Mouse (Mus musculus) layer of hippocampus, postnatal 10 days (tissue): ENCODE measurements at regions not wholly inside any gene's neighbourhood (a gene's known extent, or its start where the extent isn't known, plus 50 kb on each side); places are given as distances from the start of the nearest gene placed in this dataset.

Source experiments
- DNase-seq, 2 experiments: peaks; one replicate each; pipeline ENCODE4 v3.0.0; 2021; ENCODE audit warnings: low spot score in 2 of 2

DNA sequence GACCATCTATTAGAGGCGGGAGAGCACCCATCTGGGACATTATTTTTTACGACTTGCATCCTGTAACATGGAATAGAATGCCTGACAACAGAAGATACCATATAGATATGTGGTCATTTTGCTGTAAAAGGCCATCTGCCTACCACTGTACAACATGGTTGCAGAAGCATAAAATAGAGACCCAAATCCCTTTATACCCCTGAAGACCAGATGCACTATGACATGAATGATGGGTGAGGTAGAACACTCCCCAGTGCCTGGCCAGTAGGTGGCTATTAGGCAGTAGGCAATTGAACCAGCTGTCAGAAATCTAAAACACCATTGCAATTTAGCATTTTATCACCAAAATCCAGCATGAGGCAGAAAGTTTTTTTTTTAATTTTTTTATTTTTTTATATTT lies 289.6 kb downstream of the Lmo7 start:
- no peak for DNase-seq

DNA sequence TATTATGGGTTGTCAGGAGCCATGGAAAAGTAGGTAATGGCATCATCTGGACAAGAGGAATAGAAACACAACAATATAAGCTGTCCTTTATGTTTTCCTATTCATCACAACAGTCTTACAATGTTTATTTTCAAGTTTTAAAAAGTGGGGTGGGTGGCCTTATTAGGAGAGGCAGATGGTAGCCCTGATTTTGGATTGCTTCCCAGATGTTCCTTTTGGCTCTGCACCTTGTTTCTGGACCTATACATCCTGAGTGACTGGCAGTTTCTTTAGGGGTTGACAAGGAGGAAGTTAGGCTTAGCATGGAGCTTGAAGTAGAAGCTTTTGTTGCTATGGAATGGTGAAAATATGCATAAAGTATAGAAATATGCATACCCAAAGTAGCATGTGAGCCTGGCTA lies 286.8 kb downstream of the Lmo7 start:
- DNase-seq = no peak

DNA sequence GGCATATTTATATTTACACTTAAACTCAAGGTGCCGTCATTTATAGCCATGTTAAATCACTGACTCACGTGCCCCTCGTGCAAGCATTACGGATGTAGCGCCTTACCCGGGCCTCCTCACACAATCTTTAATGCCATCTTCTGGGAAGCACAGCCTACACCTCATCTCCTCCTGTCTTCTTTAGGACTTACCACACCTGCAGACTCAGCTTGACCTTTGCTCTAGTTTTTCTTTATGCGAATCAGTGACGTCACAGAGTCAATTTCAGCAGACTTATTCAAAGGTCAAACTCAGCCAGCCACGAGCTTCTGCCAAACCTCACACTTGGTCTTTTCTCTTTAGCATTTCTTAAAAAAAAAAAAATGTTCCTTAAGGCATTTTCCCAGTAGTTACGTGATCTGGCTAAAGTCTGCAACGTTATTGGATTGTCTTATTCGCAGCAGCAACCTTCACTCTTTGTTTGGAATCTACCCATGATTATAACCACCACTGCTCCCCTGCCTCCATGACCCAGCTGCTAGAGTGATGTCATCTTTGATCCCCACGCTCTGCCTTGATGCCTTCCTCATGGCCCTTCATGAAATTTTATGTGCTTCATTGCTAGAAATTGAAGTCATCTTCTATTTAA lies 285.3 kb downstream of the Lmo7 start:
- DNase-seq = no peak

DNA sequence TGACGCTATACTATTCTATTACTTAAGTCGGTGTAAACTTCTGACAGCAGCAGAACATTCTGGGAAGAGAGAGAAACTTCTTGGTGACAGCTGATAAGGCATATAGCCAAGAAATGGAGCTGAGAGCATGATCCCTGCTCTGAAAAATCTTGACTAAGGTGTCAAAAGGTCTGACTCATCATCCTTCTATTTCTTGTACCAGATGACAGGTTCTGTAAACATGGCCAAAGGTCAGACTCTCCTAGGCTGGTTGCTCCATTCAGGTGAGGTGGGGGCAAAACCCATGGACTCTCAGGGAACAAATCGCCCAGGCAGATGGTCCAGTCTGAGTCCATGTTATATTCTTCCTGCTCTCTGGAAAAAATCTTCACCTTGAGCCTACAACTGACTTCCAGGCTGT lies 283.5 kb downstream of the Lmo7 start:
- no peak for DNase-seq

DNA sequence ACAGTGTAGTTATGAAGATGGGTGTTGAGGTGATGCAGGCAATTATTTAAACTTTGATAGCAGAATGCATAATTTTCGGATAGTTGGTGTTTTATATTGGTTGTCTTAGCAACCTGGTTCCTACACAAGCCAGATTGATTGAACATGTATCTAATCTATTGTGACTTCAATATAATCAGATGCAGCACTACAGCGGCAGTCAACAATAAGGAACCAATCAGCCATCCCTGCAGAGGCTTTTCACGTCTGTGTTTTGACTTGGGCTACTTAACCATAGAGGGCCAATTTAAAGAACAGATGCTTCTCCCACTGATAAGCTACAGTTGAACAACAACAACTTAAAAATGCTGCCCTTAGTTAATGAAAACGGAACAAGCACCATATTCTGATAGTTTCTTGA lies 267.8 kb downstream of the Lmo7 start:
- DNase-seq = no peak

DNA sequence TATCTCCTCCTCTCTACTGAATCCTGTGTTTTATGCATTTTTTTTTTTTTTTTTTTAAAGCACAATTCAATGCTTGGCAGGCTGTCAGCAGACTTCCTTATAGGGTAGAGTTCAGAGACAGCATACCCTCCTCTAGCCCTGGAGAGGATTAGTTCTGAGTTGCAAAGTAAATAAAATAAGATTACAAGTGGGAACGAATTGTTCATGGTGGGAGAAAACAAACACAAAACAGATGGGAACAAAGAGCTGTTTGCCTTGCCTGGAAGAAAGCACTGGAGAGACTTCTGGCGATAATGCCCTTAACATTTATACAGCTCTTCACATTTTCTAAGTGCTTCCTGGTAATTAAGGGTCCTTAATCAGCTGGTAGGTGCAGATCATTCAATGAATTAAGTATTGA lies 254.6 kb downstream of the Lmo7 start:
- DNase-seq = no peak
